Mouse (Mus musculus): ENCODE results near the gene Pakap. TPM values are rescaled to one million over a fixed set of nuclear protein-coding genes. Genes with fewer than 3 reads are reported as not detected.
"Not testable (repeated sequence)": the region's sequence is repeated elsewhere in the genome, so short reads cannot be mapped to it uniquely, and the experiment has no call there.

Pakap gene
- polyA plus RNA-seq, 1 experiment, result 0.78 TPM

DNA sequence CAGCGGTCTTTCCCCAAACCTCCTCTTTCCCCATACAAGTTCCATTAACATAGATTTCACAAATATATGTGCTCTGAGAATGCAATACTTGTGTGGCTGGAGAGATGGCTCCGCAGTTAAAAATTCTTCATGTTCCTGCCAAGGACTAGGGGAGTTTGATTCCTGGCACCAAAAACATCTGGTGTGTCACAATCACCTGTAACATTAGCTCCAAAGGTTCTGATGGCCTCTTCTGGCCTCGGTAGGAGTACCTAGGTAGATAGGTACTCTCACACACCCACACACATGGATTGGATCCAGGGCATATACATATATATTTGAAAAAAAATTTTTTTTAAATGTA is 318.9 kb downstream of the Pakap start:
- peaks cover 29% of the 10 kb centered on the region for H3K4me1 ChIP-seq (ENCODE audit: control insufficient read depth, insufficient read depth, low read length)
- no peaks in the 10 kb centered on the region for H3K27me3 ChIP-seq (replicated peaks; ENCODE audit: control insufficient read depth, insufficient read depth, low read length)
- H3K27ac ChIP-seq (ENCODE audit: insufficient read depth, low read depth, low read length), result no peak overlapping the region; the same call in 1 of the 2 replicates
- TF ChIP-seq POLR2A (IDR thresholded peaks at IDR 0.05; ENCODE audit: low read depth, low read length), result no peak
- TF ChIP-seq CTCF (conservative IDR thresholded peaks at IDR 0.05; ENCODE audit: insufficient read depth, insufficient read length, low read depth, low read length), result no peak
- H3K36me3 ChIP-seq (ENCODE audit: control insufficient read depth, insufficient read depth, low read length), result no peaks in the 10 kb centered on the region
- no peak for DNase-seq
- WGBS, result 66% methylated on average over 3 of the region's 3 CpGs
- H3K4me3 ChIP-seq (ENCODE audit: insufficient read depth, low read depth, low read length), result no peak overlapping the region

DNA sequence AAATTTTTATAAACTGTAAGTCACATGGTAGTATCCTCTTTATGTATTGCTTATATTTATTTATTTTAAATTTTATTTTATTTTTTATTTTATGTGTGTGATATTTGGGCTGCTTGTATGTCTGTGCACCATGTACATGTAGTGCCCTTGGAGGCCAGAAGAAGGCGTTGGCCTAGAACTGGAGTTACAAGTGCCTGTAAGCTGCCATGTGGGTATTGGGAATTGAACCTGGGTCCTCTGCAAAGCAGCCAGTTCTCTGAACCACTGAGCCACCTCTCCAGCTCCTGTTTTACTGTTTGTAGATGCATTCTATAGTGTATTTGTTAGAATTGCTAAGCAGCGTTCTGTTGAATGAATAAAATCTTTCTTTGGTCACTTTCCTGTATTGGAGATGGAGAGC is 320.3 kb downstream of the Pakap start:
- Histone ChIP-seq H3K27me3 (replicated peaks; ENCODE audit: control insufficient read depth, insufficient read depth, low read length) (no peaks in the 10 kb centered on the region), H3K4me3 (ENCODE audit: insufficient read depth, low read depth, low read length) (no peak overlapping the region), H3K4me1 (ENCODE audit: control insufficient read depth, insufficient read depth, low read length) (peaks cover 25% of the 10 kb centered on the region), H3K36me3 (ENCODE audit: control insufficient read depth, insufficient read depth, low read length) (no peaks in the 10 kb centered on the region), H3K27ac (ENCODE audit: insufficient read depth, low read depth, low read length) (no peak overlapping the region)
- no peak for TF ChIP-seq CTCF (conservative IDR thresholded peaks at IDR 0.05; ENCODE audit: insufficient read depth, insufficient read length, low read depth, low read length)
- no peak for TF ChIP-seq POLR2A (IDR thresholded peaks at IDR 0.05; ENCODE audit: low read depth, low read length)
- DNase-seq, result no peak
- 90% methylated on average over 2 of the region's 2 CpGs for WGBS

DNA sequence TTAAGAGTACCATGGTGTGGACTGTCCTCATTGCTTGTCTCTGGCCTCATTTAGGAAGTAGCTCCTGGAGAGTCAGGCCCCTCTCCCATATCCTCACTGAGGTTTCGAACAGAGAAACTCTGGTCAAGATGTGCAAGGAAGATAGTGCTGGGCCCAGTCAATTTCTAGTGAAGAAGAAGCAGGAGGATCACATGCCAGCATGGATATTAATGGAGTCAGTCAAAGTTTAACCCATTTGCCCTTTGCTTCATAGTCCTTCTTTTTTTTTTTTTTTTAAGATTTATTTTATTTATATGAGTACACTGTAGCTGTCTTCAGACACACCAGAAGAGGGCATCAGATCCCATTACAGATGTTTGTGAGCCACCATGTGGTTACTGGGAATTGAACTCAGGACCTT is 321.0 kb downstream of the Pakap start:
- peaks cover 21% of the 10 kb centered on the region; the same call in 1 of the 2 replicates for H3K4me1 ChIP-seq (ENCODE audit: control insufficient read depth, insufficient read depth, low read length)
- not testable (repeated sequence) for H3K27ac ChIP-seq (ENCODE audit: insufficient read depth, low read depth, low read length); H3K36me3 ChIP-seq (ENCODE audit: control insufficient read depth, insufficient read depth, low read length); H3K27me3 ChIP-seq (replicated peaks; ENCODE audit: control insufficient read depth, insufficient read depth, low read length); H3K4me3 ChIP-seq (ENCODE audit: insufficient read depth, low read depth, low read length)
- peak; percentile 56 for DNase-seq
- WGBS, result 67% methylated on average over 1 of the region's 1 CpGs

DNA sequence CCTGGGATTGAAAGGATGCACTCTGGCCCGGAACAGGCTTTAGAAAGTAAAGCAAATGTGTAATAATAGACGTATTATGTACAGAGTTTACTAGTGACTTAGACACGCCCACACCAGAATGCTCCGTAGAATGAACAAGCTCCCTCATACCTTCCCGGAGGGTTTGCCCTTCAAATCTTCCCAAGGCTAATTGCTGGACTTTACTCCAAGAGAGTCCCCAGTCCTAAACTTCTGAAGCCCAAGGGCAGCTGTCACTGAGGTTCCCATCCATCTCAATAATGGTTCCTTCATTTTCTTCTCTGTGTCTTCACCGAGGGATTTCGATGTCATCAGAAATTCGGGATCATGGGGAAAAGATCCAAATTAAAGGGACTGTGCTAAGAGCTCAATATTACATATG is 321.8 kb downstream of the Pakap start:
- Histone ChIP-seq H3K4me3 (ENCODE audit: insufficient read depth, low read depth, low read length) (no peak overlapping the region), H3K4me1 (ENCODE audit: control insufficient read depth, insufficient read depth, low read length) (peaks cover 21% of the 10 kb centered on the region; the same call in 1 of the 2 replicates), H3K36me3 (ENCODE audit: control insufficient read depth, insufficient read depth, low read length) (no peaks in the 10 kb centered on the region), H3K27me3 (replicated peaks; ENCODE audit: control insufficient read depth, insufficient read depth, low read length) (no peaks in the 10 kb centered on the region), H3K27ac (ENCODE audit: insufficient read depth, low read depth, low read length) (no peak overlapping the region)
- 76% methylated on average over 8 of the region's 8 CpGs for WGBS
- DNase-seq, result no peak
- no peak for TF ChIP-seq POLR2A (IDR thresholded peaks at IDR 0.05; ENCODE audit: low read depth, low read length)
- TF ChIP-seq CTCF (conservative IDR thresholded peaks at IDR 0.05; ENCODE audit: insufficient read depth, insufficient read length, low read depth, low read length), result no peak

DNA sequence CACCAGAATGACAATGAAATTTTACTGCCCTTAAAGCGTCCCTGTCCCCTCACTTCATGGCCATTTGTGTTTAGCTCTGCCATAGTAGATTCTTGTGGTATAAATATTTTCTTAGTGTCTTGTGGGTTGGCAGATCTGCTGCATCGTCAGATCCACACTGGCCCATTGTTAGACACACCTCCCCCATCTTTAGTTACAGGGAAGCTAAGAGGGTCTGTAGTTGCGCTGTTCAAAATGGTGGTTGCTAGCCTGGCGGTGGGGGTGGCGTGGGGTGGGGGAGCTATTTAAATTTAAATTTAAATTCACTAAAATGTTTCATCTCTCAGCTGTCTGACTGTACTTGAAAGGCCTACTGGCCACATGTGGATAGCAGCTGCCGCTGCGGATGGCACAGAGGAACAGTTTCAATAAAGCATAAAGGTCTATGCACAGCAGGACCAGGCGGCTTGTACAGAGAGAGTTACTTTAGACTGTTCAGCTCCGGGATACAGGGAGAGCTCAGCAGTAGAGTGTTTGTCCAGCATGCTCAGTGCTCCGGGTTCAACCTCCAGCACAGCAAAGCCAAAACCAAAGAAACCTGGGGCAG is 324.1 kb downstream of the Pakap start:
- DNase-seq, result no peak
- WGBS, result 89% methylated on average over 10 of the region's 10 CpGs
- Histone ChIP-seq H3K27ac (ENCODE audit: insufficient read depth, low read depth, low read length) (no peak overlapping the region), H3K27me3 (replicated peaks; ENCODE audit: control insufficient read depth, insufficient read depth, low read length) (no peaks in the 10 kb centered on the region), H3K36me3 (ENCODE audit: control insufficient read depth, insufficient read depth, low read length) (no peaks in the 10 kb centered on the region), H3K4me3 (ENCODE audit: insufficient read depth, low read depth, low read length) (no peak overlapping the region), H3K4me1 (ENCODE audit: control insufficient read depth, insufficient read depth, low read length) (peaks cover 16% of the 10 kb centered on the region; the same call in 1 of the 2 replicates)
- no peak for TF ChIP-seq CTCF (conservative IDR thresholded peaks at IDR 0.05; ENCODE audit: insufficient read depth, insufficient read length, low read depth, low read length)
- TF ChIP-seq POLR2A (IDR thresholded peaks at IDR 0.05; ENCODE audit: low read depth, low read length), result no peak

DNA sequence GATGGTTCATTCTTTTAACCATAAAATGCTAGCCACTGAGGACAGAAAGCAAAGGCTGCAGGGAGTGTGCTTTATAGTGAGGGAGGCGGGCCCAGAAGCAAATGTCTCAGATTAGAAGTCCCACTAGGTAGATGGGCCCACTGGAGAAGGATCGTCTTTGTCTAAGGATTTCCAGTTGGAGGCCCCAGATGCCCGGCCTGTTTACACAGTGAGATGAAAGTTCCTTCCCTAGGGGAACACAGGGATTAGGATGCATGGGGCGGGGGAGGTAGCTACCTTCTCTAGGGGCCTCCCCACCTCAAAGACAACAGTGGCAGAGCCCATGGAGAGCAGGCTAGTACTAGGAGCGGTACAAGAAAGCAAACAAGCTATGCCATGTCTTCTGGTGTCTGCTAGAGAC is 327.2 kb downstream of the Pakap start:
- no peaks in the 10 kb centered on the region for H3K27me3 ChIP-seq (replicated peaks; ENCODE audit: control insufficient read depth, insufficient read depth, low read length)
- no peaks in the 10 kb centered on the region for H3K36me3 ChIP-seq (ENCODE audit: control insufficient read depth, insufficient read depth, low read length)
- H3K4me1 ChIP-seq (ENCODE audit: control insufficient read depth, insufficient read depth, low read length), result 0 out of 2 replicates have a peak, but pooled peaks cover 3% of the 10 kb centered on the region
- no peak overlapping the region for H3K4me3 ChIP-seq (ENCODE audit: insufficient read depth, low read depth, low read length)
- no peak for TF ChIP-seq CTCF (conservative IDR thresholded peaks at IDR 0.05; ENCODE audit: insufficient read depth, insufficient read length, low read depth, low read length)
- no peak for TF ChIP-seq POLR2A (IDR thresholded peaks at IDR 0.05; ENCODE audit: low read depth, low read length)
- H3K27ac ChIP-seq (ENCODE audit: insufficient read depth, low read depth, low read length), result no peak overlapping the region
- 65% methylated on average over 5 of the region's 5 CpGs for WGBS
- no peak for DNase-seq

DNA sequence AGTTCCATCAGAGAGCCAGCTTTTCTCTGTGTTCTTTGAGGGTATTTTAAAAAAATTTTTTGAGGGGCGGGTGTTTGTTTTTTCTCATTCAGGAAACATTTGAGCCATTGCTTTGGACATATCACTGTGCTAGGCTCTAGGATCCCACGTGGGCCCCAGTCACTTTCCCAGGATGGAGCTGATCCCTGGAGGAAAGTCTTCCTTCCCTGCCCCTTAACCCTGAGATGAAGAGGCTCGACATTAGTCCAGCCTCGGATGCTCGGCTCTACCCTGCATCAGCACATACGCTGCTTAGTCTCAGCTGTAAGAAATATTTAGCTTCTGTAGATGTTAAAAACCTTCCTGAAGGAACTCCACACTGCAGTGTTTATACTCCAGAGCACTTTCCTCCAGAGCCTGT is 327.9 kb downstream of the Pakap start:
- Histone ChIP-seq H3K4me1 (ENCODE audit: control insufficient read depth, insufficient read depth, low read length) (no peaks in the 10 kb centered on the region), H3K36me3 (ENCODE audit: control insufficient read depth, insufficient read depth, low read length) (no peaks in the 10 kb centered on the region), H3K4me3 (ENCODE audit: insufficient read depth, low read depth, low read length) (no peak overlapping the region), H3K27me3 (replicated peaks; ENCODE audit: control insufficient read depth, insufficient read depth, low read length) (no peaks in the 10 kb centered on the region), H3K27ac (ENCODE audit: insufficient read depth, low read depth, low read length) (no peak overlapping the region)
- WGBS, result 47% methylated on average over 6 of the region's 6 CpGs
- no peak for DNase-seq
- TF ChIP-seq POLR2A (IDR thresholded peaks at IDR 0.05; ENCODE audit: low read depth, low read length), result no peak
- no peak for TF ChIP-seq CTCF (conservative IDR thresholded peaks at IDR 0.05; ENCODE audit: insufficient read depth, insufficient read length, low read depth, low read length)

DNA sequence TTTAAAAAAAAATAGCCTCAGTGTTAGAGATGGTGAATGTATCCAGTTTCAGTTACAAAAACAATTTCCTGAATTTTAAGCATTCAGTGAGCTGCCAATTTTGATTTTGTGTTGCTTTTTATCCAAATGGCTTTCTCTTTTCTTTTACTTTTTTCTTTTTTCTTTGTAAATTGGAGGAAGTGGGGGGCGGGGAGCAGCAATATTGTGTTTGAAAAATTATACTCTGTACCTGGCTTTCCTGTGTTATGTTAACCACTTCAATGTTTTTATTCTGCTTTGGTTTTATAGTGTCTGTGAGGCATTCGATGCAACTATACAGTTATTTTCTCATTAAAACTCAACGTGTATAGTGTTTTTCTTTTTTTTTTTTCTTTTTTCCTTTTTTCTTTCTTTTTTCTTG is 328.7 kb downstream of the Pakap start:
- no peak overlapping the region for H3K4me3 ChIP-seq (ENCODE audit: insufficient read depth, low read depth, low read length)
- no peak for TF ChIP-seq CTCF (conservative IDR thresholded peaks at IDR 0.05; ENCODE audit: insufficient read depth, insufficient read length, low read depth, low read length)
- no peak for TF ChIP-seq POLR2A (IDR thresholded peaks at IDR 0.05; ENCODE audit: low read depth, low read length)
- no peak overlapping the region for H3K27ac ChIP-seq (ENCODE audit: insufficient read depth, low read depth, low read length)
- no peaks in the 10 kb centered on the region for H3K4me1 ChIP-seq (ENCODE audit: control insufficient read depth, insufficient read depth, low read length)
- no peaks in the 10 kb centered on the region for H3K36me3 ChIP-seq (ENCODE audit: control insufficient read depth, insufficient read depth, low read length)
- WGBS, result 65% methylated on average over 3 of the region's 3 CpGs
- no peaks in the 10 kb centered on the region for H3K27me3 ChIP-seq (replicated peaks; ENCODE audit: control insufficient read depth, insufficient read depth, low read length)
- no peak for DNase-seq
